Mouse (Mus musculus) testis, adult 2 months (tissue): ENCODE results near the gene Gimap9. TPM values are rescaled to one million over a fixed set of nuclear protein-coding genes. Genes with fewer than 3 reads are reported as not detected.
A peak's percentile ranks its signal among the peaks of the same experiment; 100 is the strongest.

ENCODE experiments used
- H3K27ac ChIP-seq: fragments of 200-500 bp; 2 replicates; pipeline ENCODE4 v1.5.1; 2012; ENCODE audit warnings: low read depth, low read length; ENCODE audit not compliant: control insufficient read depth, insufficient read depth
- H3K27me3 ChIP-seq: fragments of 200-500 bp; 2 replicates; pipeline ENCODE4 v1.6.1; 2012; ENCODE audit warnings: mild to moderate bottlenecking, low read length, moderate library complexity; ENCODE audit not compliant: control insufficient read depth, insufficient read depth
- H3K36me3 ChIP-seq: fragments of 200-500 bp; 2 replicates; pipeline ENCODE4 v1.6.1; 2012; ENCODE audit warnings: mild to moderate bottlenecking, low read length; ENCODE audit not compliant: control insufficient read depth, insufficient read depth
- H3K4me1 ChIP-seq: fragments of 200-500 bp; 2 replicates; pipeline ENCODE4 v1.6.1; 2012; ENCODE audit warnings: low read length; ENCODE audit not compliant: control insufficient read depth, insufficient read depth
- H3K4me3 ChIP-seq: fragments of 200-500 bp; 2 replicates; pipeline ENCODE4 v1.5.1; 2012; ENCODE audit warnings: low read depth, mild to moderate bottlenecking, low read length, moderate library complexity, mixed read lengths; ENCODE audit not compliant: control insufficient read depth
- CTCF ChIP-seq: fragments of 200-500 bp; IDR thresholded peaks from 2 replicates; pipeline ENCODE4 v1.5.1; 2012; ENCODE audit warnings: low read depth, mild to moderate bottlenecking, inconsistent platforms, low read length, moderate library complexity; ENCODE audit not compliant: control insufficient read depth, insufficient read depth, insufficient replicate concordance
- POLR2A ChIP-seq: fragments of 200-500 bp; IDR thresholded peaks from 2 replicates; pipeline ENCODE4 v1.6.1; 2012; ENCODE audit warnings: low read depth, mild to moderate bottlenecking, inconsistent platforms, low read length, moderate library complexity; ENCODE audit not compliant: control insufficient read depth
- polyA plus RNA-seq: library from polyadenylated mRNA; depleted of rRNA; stranded (reverse); fragments of >200 nt; gene quantifications from 2 replicates; pipeline ENCODE4 v1.2.3, GENCODE M21; 2012

Gene Gimap9
- polyA plus RNA-seq, 1 experiment, result 0.19 TPM

DNA sequence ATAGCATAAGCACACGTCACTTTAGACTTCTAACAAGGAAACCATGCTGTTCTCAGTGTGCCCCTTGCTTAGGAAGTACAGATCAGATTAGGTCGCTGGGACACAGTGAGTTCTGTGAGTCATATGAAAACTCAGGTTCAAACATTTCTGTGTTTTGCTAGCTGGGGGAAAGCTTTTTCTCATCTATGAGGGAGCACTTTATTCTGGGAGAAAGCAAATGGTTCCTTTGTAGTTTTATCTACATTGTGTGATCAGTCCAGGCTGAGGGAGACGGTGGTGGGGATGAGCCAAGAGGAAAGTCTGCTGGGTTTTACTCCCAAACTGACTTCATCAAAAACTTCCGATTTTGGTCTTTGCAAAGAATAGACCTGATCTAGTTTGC is 29.6 kb upstream of the Gimap9 start:
- no peak overlapping the region for H3K4me3 ChIP-seq
- H3K27me3 ChIP-seq, result no peaks in the 10 kb centered on the region
- H3K27ac ChIP-seq, result no peak overlapping the region

GRCm38 (mm10) chr6:48646995-48647394 is 28.9 kb upstream of the Gimap9 start, which contains the start of gene Gimap8:
Gene Gimap8, plus strand, starts transcription at chr6:48647234.
- H3K27me3 ChIP-seq, result no peaks in the 10 kb centered on the region
- no peak within 1 kb of the TSS for H3K4me3 ChIP-seq
- H3K4me1 ChIP-seq, result no peaks in the 10 kb centered on the region; the same call in 1 of the 2 replicates
- H3K27ac ChIP-seq, result no peak within 1 kb of the TSS
- H3K36me3 ChIP-seq, result no peaks in the 10 kb centered on the region
- TF ChIP-seq POLR2A, result no peak
- TF ChIP-seq CTCF, result peak; percentile 19; the same call in 1 of the 2 replicates

More for the DNA sequence above, 29.6 kb upstream of the Gimap9 start:
- Histone ChIP-seq H3K36me3 (no peaks in the 10 kb centered on the region), H3K4me1 (no peaks in the 10 kb centered on the region; the same call in 1 of the 2 replicates)
- TF ChIP-seq CTCF (no peak), POLR2A (no peak)

GRCm38 (mm10) chr6:48647611-48648010 is 28.3 kb upstream of the Gimap9 start:
- Histone ChIP-seq H3K4me1 (no peaks in the 10 kb centered on the region; the same call in 1 of the 2 replicates), H3K27ac (no peak overlapping the region), H3K4me3 (no peak overlapping the region), H3K36me3 (no peaks in the 10 kb centered on the region), H3K27me3 (no peaks in the 10 kb centered on the region)
- TF ChIP-seq POLR2A, result no peak

DNA sequence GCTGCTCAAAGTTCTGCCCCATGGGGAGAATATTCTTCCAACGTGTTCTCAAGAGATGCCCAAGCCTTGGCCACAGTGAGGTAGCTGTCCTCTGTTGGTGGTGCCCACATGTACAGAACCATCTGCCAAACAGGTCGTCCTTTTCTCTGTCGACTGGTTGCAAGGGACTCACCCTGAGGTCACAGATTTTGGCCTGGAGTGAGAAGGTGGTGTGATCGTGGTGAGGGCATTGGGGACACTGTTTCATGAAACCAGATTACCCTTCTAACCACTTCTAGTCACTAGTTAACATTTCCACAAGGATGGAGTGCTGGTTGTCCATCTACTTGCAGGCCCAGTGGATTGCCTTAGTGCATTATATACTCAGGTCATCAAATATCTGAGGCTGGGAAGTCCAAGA is 27.1 kb upstream of the Gimap9 start:
- TF ChIP-seq POLR2A, result no peak
- no peak for TF ChIP-seq CTCF

DNA sequence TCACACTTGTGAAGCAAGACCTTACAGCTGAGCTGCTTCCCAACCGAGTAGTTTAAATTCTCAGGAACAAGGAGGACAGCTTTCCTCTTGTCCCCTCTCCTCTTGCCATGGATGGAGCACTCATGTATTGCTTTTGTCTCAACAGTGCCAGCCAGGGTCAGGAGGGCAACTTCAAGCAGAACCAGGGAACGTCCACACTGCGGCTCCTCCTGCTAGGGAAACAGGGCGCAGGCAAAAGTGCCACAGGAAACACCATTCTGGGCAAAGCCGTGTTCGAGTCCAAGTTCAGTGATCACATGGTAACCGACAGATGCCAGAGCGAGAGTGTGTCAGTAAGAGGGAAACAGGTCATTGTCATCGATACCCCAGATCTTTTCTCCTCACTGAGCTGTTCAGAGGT is 25.9 kb upstream of the Gimap9 start:
- no peaks in the 10 kb centered on the region for H3K27me3 ChIP-seq
- TF ChIP-seq POLR2A (no peak), CTCF (no peak)

More for the DNA sequence above, 27.1 kb upstream of the Gimap9 start:
- Histone ChIP-seq H3K4me3 (no peak overlapping the region), H3K4me1 (no peaks in the 10 kb centered on the region; the same call in 1 of the 2 replicates), H3K36me3 (no peaks in the 10 kb centered on the region), H3K27ac (no peak overlapping the region), H3K27me3 (no peaks in the 10 kb centered on the region)

GRCm38 (mm10) chr6:48658721-48659120 is 17.2 kb upstream of the Gimap9 start:
- Histone ChIP-seq H3K36me3 (no peaks in the 10 kb centered on the region), H3K27ac (no peak overlapping the region), H3K4me1 (no peaks in the 10 kb centered on the region), H3K27me3 (no peaks in the 10 kb centered on the region), H3K4me3 (no peak overlapping the region)
- no peak for TF ChIP-seq CTCF
- no peak for TF ChIP-seq POLR2A

More for the DNA sequence above, 25.9 kb upstream of the Gimap9 start:
- Histone ChIP-seq H3K27ac (no peak overlapping the region), H3K4me1 (no peaks in the 10 kb centered on the region; the same call in 1 of the 2 replicates), H3K36me3 (no peaks in the 10 kb centered on the region), H3K4me3 (no peak overlapping the region)

GRCm38 (mm10) chr6:48664750-48665149 is 11.2 kb upstream of the Gimap9 start:
- Histone ChIP-seq H3K27me3 (no peaks in the 10 kb centered on the region), H3K4me3 (no peak overlapping the region), H3K27ac (no peak overlapping the region), H3K36me3 (no peaks in the 10 kb centered on the region), H3K4me1 (no peaks in the 10 kb centered on the region; the same call in 1 of the 2 replicates)
- no peak for TF ChIP-seq CTCF
- no peak for TF ChIP-seq POLR2A

DNA sequence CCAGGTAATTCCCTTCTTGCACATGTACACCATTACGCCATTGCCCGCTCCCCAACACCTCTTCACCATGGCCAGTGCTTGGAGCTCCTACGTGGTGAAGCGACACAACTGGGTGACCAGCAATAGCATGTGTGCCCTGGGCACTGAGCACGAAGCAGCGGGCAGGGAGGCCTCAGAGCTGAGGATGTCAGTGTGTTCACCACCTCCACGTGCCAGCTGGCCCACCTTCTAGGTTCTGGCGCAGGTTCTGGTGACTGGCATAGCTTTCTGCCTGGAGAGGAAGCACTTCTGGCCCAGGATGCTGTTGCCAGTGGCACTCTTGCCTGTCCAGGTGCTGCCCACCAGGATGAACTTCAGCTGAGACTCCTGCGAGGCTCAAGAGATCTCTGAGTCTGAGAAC is 10.5 kb upstream of the Gimap9 start:
- Histone ChIP-seq H3K27me3 (no peaks in the 10 kb centered on the region), H3K4me3 (no peak overlapping the region), H3K4me1 (no peaks in the 10 kb centered on the region; the same call in 1 of the 2 replicates), H3K27ac (no peak overlapping the region), H3K36me3 (no peaks in the 10 kb centered on the region)
- no peak for TF ChIP-seq POLR2A
- TF ChIP-seq CTCF, result no peak
